Mouse (Mus musculus): ENCODE data around the gene Pde6h.

Pde6h gene

DNA sequence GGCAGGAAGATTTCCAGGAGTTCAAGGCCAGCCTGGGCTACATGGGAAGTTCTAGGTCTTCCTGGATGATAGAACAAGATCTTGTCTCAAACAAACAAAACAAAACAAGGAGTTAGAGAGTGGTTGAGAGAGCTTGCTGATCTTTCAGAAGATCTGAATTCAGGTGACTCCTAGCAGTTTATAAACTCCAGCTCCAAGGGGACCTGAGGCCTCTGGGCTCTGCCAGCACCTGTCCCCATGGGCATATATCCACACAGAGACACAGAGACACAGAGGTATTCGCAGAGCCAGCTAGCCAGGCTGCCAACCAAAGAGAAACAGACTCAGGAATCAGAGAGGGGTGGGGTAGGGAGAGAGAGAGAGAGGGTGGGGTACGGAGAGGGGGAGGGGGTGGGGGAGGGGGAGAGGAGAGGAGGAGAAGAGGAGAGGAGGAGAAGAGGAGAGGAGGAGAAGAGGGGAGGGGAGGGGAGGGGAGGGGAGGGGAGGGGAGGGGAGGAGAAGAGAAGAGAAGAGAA, 10.8 kb upstream of the Pde6h start:
- no peak for DNase-seq (ENCODE audit: low spot score in 2 of 2)

DNA sequence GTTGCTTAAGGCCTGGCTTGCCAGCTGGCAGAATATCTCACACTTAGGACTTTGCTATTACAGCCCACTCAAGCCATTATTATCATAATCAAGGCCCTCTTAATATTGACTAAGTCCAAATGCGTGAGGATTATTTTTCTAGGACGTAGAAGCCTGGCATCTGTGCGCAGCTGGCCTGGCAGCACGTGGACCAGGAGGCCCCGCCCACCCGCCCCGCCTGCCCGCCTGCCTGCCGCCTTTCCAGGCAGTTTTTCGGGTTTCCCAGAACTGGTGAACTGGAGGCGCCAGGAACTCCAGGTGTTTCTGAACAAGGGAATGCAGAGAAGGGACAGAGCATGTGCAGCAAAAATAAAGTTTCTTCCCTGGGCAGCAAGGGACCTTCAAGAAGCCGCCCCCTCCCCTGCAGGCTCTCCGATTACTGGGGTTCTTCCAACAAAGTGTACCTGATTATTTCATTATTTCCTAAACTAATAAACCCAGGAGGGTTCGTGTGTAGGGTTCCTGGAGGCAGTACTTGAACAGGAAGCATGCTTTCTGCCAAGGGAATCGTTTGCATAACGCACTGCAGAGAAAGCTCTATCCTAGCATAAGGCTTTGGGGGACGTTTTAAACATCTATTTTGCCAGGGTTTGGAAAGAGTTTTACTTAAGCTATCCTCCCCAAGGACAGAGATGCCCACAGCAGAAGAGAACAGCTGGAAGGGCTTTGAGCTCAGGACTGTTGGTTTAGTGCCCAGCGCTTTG, 10.1 kb upstream of the Pde6h start:
- DNase-seq (ENCODE audit: low spot score in 2 of 2): no peak

DNA sequence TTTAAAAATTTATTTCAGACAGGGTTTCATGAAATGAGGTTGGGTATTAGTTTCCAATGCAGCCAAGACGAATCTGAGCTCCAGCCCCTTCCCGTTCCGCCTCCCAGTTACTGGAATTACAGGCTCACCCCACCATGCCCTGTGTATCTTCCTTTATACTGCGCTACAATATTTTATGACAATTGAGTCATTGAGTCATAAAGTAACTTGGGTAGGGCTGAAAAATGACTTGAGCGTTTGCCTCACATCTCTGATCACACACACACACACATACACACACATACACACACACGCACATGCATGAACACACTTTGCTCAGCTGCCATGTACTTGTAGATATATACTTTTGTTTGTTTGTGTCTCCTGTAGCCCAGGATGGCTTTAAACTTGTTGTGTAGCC, 9.4 kb upstream of the Pde6h start:
- DNase-seq (ENCODE audit: low spot score in 2 of 2): no peak

GRCm38 (mm10) chr6:136915721-136916395, 7.8 kb upstream of the Pde6h start:
- no peak for DNase-seq (ENCODE audit: low spot score in 2 of 2)

GRCm38 (mm10) chr6:136917885-136918284, 5.7 kb upstream of the Pde6h start:
- DNase-seq (ENCODE audit: low spot score in 2 of 2): no peak

GRCm38 (mm10) chr6:136920320-136921257, 3.0 kb upstream of the Pde6h start:
- DNase-seq (ENCODE audit: low spot score in 2 of 2): peak; percentile 82 to 86

DNA sequence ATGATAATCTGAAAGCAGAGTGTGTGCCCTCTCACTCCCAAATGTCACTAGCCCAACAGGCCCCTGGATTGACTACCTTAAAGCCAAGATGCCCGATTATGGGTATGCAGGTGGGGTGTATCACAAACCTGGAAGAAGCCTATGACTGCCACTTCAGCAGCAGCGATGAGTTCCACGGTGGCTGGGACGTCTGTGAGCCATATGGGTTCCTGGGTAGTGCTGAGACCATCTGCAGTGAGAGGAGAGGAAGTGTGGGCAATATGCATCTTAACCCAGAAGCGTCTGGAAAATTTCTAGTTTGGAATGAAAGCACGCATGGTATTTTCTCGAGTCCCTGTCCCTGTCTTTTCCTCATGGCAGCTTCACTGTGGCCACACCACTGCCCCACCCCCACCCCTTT, 2.0 kb upstream of the Pde6h start:
- DNase-seq (ENCODE audit: low spot score in 2 of 2): peak; percentile 64 to 71

GRCm38 (mm10) chr6:136922080-136922479, 1.6 kb upstream of the Pde6h start, which contains the start of gene Erp27:
TSS of gene Erp27 (minus strand) at chr6:136922180.
- no peak for DNase-seq (ENCODE audit: low spot score in 2 of 2)

DNA sequence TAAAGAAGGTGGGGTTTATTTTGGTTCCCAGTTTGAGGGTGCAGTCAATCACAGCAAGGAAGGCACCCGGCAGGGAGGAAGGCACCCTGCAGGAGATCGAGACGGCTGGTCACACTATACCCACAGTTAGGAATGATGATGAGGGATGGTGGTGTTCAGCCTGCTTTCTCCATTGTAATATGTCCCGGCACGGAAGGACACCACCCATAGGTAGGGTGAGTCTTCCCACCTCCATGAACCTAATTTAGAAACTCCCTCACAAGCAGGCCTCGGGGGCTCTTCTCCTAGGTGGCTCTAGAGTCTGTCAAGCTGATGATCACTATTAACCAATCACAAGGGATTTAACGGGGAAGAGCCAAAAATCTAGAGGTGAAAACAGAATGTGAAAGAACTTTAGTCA, 761 bp upstream of the Pde6h start:
- no peak for DNase-seq (ENCODE audit: low spot score in 2 of 2)

GRCm38 (mm10) chr6:136925049-136925448, 1.4 kb downstream of the Pde6h start:
- DNase-seq (ENCODE audit: low spot score in 2 of 2): no peak

GRCm38 (mm10) chr6:136927626-136928025, 4.0 kb downstream of the Pde6h start:
- DNase-seq (ENCODE audit: low spot score in 2 of 2): no peak

DNA sequence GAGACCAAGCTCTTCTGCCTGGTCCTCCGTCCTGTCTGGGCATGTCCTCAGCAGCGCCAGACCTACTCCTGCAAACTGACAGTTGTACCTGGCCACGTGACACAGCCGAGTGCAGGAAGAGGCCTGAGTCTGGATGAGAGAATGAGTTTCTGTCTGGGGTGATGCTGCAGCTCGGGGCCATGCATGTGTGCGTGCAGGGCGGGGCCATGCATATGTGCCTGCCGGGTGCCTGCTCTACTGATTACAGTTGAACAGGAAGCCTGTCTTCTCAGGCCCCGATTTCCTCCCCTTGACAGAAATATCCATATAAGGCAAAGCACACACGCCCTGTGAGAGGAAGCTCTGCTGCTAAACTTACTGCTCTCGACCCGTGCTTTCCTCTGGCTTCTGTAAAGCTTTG, 7.0 kb downstream of the Pde6h start:
- peak in 1 of 2 experiments; percentile 38 for DNase-seq (ENCODE audit: low spot score in 2 of 2)

- no peak for DNase-seq (ENCODE audit: low spot score in 2 of 2)
These were observed 7.6 kb downstream of the Pde6h start for GRCm38 (mm10) chr6:136931246-136931645.

GRCm38 (mm10) chr6:136934068-136934467, 10.4 kb downstream of the Pde6h start:
- DNase-seq (ENCODE audit: low spot score in 2 of 2): no peak

- DNase-seq (ENCODE audit: low spot score in 2 of 2): no peak
These were observed 11.6 kb downstream of the Pde6h start for GRCm38 (mm10) chr6:136935233-136935632.

DNA sequence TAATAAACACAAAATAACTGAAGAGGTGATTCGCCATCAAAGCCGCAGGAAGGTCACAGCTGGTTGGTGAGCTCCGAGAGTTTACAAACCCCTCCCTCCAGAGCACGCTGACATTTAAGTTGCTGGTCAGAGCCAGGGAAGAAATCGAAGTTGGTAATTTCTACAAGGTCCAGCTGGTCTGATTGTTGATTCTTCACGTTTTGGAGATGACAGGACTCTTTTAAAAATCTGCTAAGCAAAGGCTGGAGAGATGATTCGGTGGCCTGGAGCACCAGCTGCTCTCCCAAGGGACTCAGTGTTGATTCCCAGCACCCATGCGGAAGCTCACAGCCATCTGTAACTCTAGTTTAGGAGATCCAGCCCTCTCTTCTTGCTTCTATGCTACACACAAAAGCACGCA, 12.7 kb downstream of the Pde6h start:
- no peak for DNase-seq (ENCODE audit: low spot score in 2 of 2)

GRCm38 (mm10) chr6:136937117-136937516, 13.5 kb downstream of the Pde6h start:
- DNase-seq (ENCODE audit: low spot score in 2 of 2): no peak

DNA sequence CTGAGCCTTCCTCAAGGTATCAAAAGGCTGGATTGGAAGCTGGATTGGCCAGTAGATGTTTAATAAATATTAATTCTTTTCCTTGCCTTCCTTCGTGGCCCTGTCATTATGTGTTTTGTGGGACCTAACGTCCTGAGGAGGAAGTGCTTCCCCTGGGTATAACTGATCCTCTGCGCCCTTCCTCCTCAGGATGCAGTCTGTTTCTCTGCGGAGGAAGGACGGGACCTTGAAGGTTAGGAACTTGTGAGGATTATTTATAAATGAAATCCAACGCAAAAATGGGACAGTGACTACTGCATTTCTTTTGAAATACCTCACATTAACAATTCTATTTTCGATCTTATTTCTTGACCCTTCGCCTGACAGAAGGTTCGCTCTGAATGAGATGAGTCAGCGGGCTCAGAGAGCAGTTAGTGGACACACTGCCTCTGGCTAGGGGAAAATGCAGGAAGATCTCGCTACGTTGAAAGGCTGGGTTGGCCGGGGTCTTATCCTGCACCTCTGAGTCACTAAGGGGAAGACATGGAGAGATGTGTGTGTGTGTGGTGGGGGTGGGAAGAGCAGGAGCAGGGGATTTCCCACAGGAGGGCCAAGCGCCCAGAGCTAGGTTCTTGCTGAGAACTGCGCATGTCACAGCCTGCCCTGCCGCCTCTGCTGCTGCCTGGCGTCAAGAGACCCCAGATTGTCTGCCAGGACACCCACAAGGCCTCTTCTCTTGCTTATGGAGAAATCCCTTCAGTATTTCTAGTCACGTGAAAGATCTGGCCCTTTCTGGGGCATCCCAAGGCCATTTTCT, 14.9 kb downstream of the Pde6h start:
- no peak for DNase-seq (ENCODE audit: low spot score in 2 of 2)

- no peak for DNase-seq (ENCODE audit: low spot score in 2 of 2)
These were observed 15.9 kb downstream of the Pde6h start for GRCm38 (mm10) chr6:136939326-136940187.

Data from right cerebral cortex, postnatal 10 days (tissue).